Mouse (Mus musculus): Measurements from ENCODE around the gene Dhrs9. TPM values are rescaled to one million over a fixed set of nuclear protein-coding genes. Genes with fewer than 3 reads are reported as not detected.

Dhrs9 gene
- total RNA-seq (2023) = under 1 TPM; 0.21 to 0.24 TPM

GRCm38 (mm10) chr2:69380281-69380680 lies at the start of gene Dhrs9:
Dhrs9 (plus strand) TSS chr2:69380445.

GRCm38 (mm10) chr2:69342496-69343221 lies 37.6 kb upstream of the Dhrs9 start, which contains the start of gene Abcb11:
Abcb11 (minus strand) TSS chr2:69342616.

Other genes starting within 250 kb of the Dhrs9 start
- gene Nostrin, start 244.6 kb upstream of the Dhrs9 start, total RNA-seq (2023) = 1 to 10 TPM; 8.0 to 8.5 TPM
- 1 to 10 TPM in 1 of 2 experiments, under 1 TPM in 1; 0.82 to 1.4 TPM for gene Spc25, start 174.3 kb upstream of the Dhrs9 start, total RNA-seq (2023)
- gene G6pc2, start 169.4 kb upstream of the Dhrs9 start, total RNA-seq (2023) = not detected
- not detected for gene Abcb11, start 37.8 kb upstream of the Dhrs9 start, total RNA-seq (2023)
- gene Lrp2, start 205.6 kb downstream of the Dhrs9 start, total RNA-seq (2023) = under 1 TPM; 0.08 to 0.12 TPM

Data from monocyte, adult 59 days (primary cell).